Mouse (Mus musculus) CH12.LX (cell line): ENCODE data around the gene Nelfb. TPM values are rescaled to one million over a fixed set of nuclear protein-coding genes. Genes with fewer than 3 reads are reported as not detected.

Experiments used
- DNase-seq: peaks from one replicate; pipeline ENCODE4 v3.0.0-alpha.2; 2013; ENCODE audit errors: extremely low read depth
- H3K27ac ChIP-seq: 2 replicates; pipeline ENCODE4 v1.5.1; 2012; ENCODE audit warnings: low read depth, mild to moderate bottlenecking, control low read depth, moderate library complexity; ENCODE audit not compliant: insufficient read depth
- H3K27me3 ChIP-seq: replicated peaks from 2 replicates; pipeline ENCODE3; 2012; ENCODE audit warnings: inconsistent platforms
- H3K36me3 ChIP-seq, 2 experiments: replicated peaks in 1 of 2; 2 replicates each; pipeline versions ENCODE3 to v1.6.1; 2012; ENCODE audit warnings: inconsistent platforms in 1 of 2, low read length in 1 of 2, mild to moderate bottlenecking in 1 of 2, mixed read lengths in 1 of 2, moderate library complexity in 1 of 2; ENCODE audit not compliant: control insufficient read depth in 1 of 2, insufficient read depth in 1 of 2
- H3K4me1 ChIP-seq, 2 experiments: 2 replicates each; pipeline ENCODE4 v1.6.1; 2012; ENCODE audit warnings: inconsistent platforms in 1 of 2, moderate library complexity in 1 of 2; ENCODE audit not compliant: insufficient read depth in 2 of 2, control insufficient read depth in 1 of 2
- H3K4me2 ChIP-seq: 2 replicates; pipeline ENCODE4 v1.6.1; 2012; ENCODE audit warnings: low read depth, mild to moderate bottlenecking, control low read depth; ENCODE audit not compliant: poor library complexity, insufficient read depth, severe bottlenecking
- H3K4me3 ChIP-seq, 3 experiments: fragments of 150-350 bp in 1 of 3; sonication (generic) in 1 of 3; replicated peaks in 1 of 3; 2 replicates each; pipeline versions ENCODE3 to v1.5.1; 2011 to 2012; ENCODE audit warnings: low read depth in 2 of 3, low read length in 2 of 3, mild to moderate bottlenecking in 2 of 3, moderate library complexity in 2 of 3, control low read depth in 1 of 3, improper control_type of control experiment in 1 of 3, inconsistent platforms in 1 of 3, mixed read lengths in 1 of 3; ENCODE audit not compliant: poor library complexity in 1 of 3
- H3K79me2 ChIP-seq: replicated peaks from 2 replicates; pipeline ENCODE4 v1.6.1; 2012; ENCODE audit warnings: mild to moderate bottlenecking, moderate library complexity; ENCODE audit not compliant: control insufficient read depth, poor library complexity, insufficient read depth, severe bottlenecking; ENCODE audit errors: extremely low read depth
- H3K9ac ChIP-seq: 2 replicates; pipeline ENCODE4 v1.6.1; 2012; ENCODE audit warnings: low read depth, mild to moderate bottlenecking, control low read depth, moderate library complexity; ENCODE audit not compliant: insufficient read depth
- H3K9me3 ChIP-seq: replicated peaks from 2 replicates; pipeline ENCODE3; 2012; ENCODE audit warnings: low read length, inconsistent platforms, mixed read lengths
- BHLHE40 ChIP-seq: IDR thresholded peaks from 2 replicates; pipeline ENCODE4 v1.6.1; 2011; ENCODE audit warnings: mild to moderate bottlenecking, low read depth, low read length, improper control_type of control experiment
- CHD2 ChIP-seq: IDR thresholded peaks from 2 replicates; pipeline ENCODE4 v1.6.1; 2011; ENCODE audit warnings: low read length, improper control_type of control experiment
- CTCF ChIP-seq, 2 experiments: IDR thresholded peaks in 1 of 2; conservative IDR thresholded peaks in 1 of 2; 2 replicates each; pipeline ENCODE4 v1.5.1; 2011 to 2012; ENCODE audit warnings: low read depth in 2 of 2, low read length in 2 of 2, improper control_type of control experiment in 1 of 2, inconsistent platforms in 1 of 2, mild to moderate bottlenecking in 1 of 2, moderate library complexity in 1 of 2
- E2F4 ChIP-seq: IDR thresholded peaks from 2 replicates; pipeline ENCODE4 v1.6.1; 2011; ENCODE audit warnings: low read depth, low read length, improper control_type of control experiment; ENCODE audit not compliant: insufficient replicate concordance
- ELF1 ChIP-seq: IDR thresholded peaks from 2 replicates; pipeline ENCODE4 v1.6.1; 2014; ENCODE audit warnings: low read depth, mild to moderate bottlenecking, inconsistent platforms, low read length, improper control_type of control experiment
- EP300 ChIP-seq: IDR thresholded peaks from 2 replicates; pipeline ENCODE4 v1.6.1; 2011; ENCODE audit warnings: low read length, improper control_type of control experiment
- ETS1 ChIP-seq: conservative IDR thresholded peaks from 2 replicates; pipeline ENCODE4 v1.6.1; 2012; ENCODE audit warnings: low read depth, mild to moderate bottlenecking, inconsistent platforms, low read length, improper control_type of control experiment, moderate library complexity
- GABPA ChIP-seq: IDR thresholded peaks from 2 replicates; pipeline ENCODE4 v1.6.1; 2012; ENCODE audit warnings: low read depth, low read length, improper control_type of control experiment, inconsistent platforms; ENCODE audit not compliant: insufficient replicate concordance
- MAFK ChIP-seq: IDR thresholded peaks from 2 replicates; pipeline ENCODE4 v1.6.1; 2011; ENCODE audit warnings: low read length, improper control_type of control experiment; ENCODE audit not compliant: insufficient replicate concordance
- MAX ChIP-seq: IDR thresholded peaks from 2 replicates; pipeline ENCODE4 v1.6.1; 2011; ENCODE audit warnings: low read length, improper control_type of control experiment
- MAZ ChIP-seq: IDR thresholded peaks from 2 replicates; pipeline ENCODE4 v1.6.1; 2012; ENCODE audit warnings: low read depth, mild to moderate bottlenecking, inconsistent platforms, low read length, improper control_type of control experiment, moderate library complexity
- MEF2A ChIP-seq: IDR thresholded peaks from 2 replicates; pipeline ENCODE4 v1.6.1; 2014; ENCODE audit warnings: low read depth, mild to moderate bottlenecking, inconsistent platforms, low read length, improper control_type of control experiment, borderline replicate concordance
- MXI1 ChIP-seq: IDR thresholded peaks from 2 replicates; pipeline ENCODE4 v1.6.1; 2011; ENCODE audit warnings: mild to moderate bottlenecking, low read depth, low read length, improper control_type of control experiment
- NELFE ChIP-seq: IDR thresholded peaks from 2 replicates; pipeline ENCODE4 v1.6.1; 2011; ENCODE audit warnings: low read depth, low read length, improper control_type of control experiment
- NRF1 ChIP-seq: IDR thresholded peaks from 2 replicates; pipeline ENCODE4 v1.6.1; 2014; ENCODE audit warnings: low read depth, mild to moderate bottlenecking, inconsistent platforms, low read length, improper control_type of control experiment, moderate library complexity
- PAX5 ChIP-seq: IDR thresholded peaks from 2 replicates; pipeline ENCODE4 v1.6.1; 2012; ENCODE audit warnings: low read length, inconsistent platforms, mixed read lengths
- RAD21 ChIP-seq: IDR thresholded peaks from 2 replicates; pipeline ENCODE4 v1.6.1; 2011; ENCODE audit warnings: low read depth, mild to moderate bottlenecking, low read length, improper control_type of control experiment, moderate library complexity
- SIN3A ChIP-seq: IDR thresholded peaks from 2 replicates; pipeline ENCODE4 v1.6.1; 2012; ENCODE audit warnings: low read length, improper control_type of control experiment, inconsistent platforms
- SMC3 ChIP-seq: IDR thresholded peaks from 2 replicates; pipeline ENCODE4 v1.6.1; 2011; ENCODE audit warnings: low read depth, low read length, improper control_type of control experiment
- TBP ChIP-seq: conservative IDR thresholded peaks from 2 replicates; pipeline ENCODE4 v1.6.1; 2011; ENCODE audit warnings: low read depth, low read length, improper control_type of control experiment
- TCF12 ChIP-seq: IDR thresholded peaks from 2 replicates; pipeline ENCODE4 v1.6.1; 2014; ENCODE audit warnings: low read depth, mild to moderate bottlenecking, inconsistent platforms, low read length, improper control_type of control experiment
- UBTF ChIP-seq: IDR thresholded peaks from 2 replicates; pipeline ENCODE4 v1.6.1; 2012; ENCODE audit warnings: low read depth, mild to moderate bottlenecking, inconsistent platforms, low read length, improper control_type of control experiment, moderate library complexity
- ZC3H11A ChIP-seq: IDR thresholded peaks from 2 replicates; pipeline ENCODE4 v1.6.1; 2012; ENCODE audit warnings: low read depth, mild to moderate bottlenecking, inconsistent platforms, low read length, improper control_type of control experiment
- dilution Hi-C: fragments of 300-500 bp; cut with MboI; formaldehyde crosslinking; loops from 2 replicates; pipeline ENCODE4 v1.14.3; 2020; ENCODE audit warnings: low sequenced_read_pairs; ENCODE audit not compliant: extremely low pct_unique_long_range_greater_than_20kb, extremely low pct_ligation_motif_present
- in situ Hi-C: fragments of 300-500 bp; cut with MboI; formaldehyde crosslinking; loops from 3 replicates; pipeline ENCODE4 v1.14.3; 2019; ENCODE audit warnings: low sequenced_read_pairs, low pct_ligation_motif_present, low pct_unique_long_range_greater_than_20kb, mixed read lengths
- polyA plus RNA-seq: library from polyadenylated mRNA; unstranded; fragments of >175 nt; gene quantifications from 2 replicates; pipeline ENCODE4 v1.2.1, GENCODE M21; 2012; ENCODE audit warnings: low read depth; ENCODE audit not compliant: insufficient read length
- total RNA-seq, 2 experiments: library from RNA; depleted of rRNA; stranded (reverse); fragments of 300-350 nt in 1 of 2; fragments of >200 nt in 1 of 2; gene quantifications; 2 replicates each; pipeline ENCODE4 v1.2.3; 2012 to 2014

Nelfb gene
- total and polyA plus RNA-seq, 3 experiments = 53.6 to 58.0 (median 57.0) TPM

DNA sequence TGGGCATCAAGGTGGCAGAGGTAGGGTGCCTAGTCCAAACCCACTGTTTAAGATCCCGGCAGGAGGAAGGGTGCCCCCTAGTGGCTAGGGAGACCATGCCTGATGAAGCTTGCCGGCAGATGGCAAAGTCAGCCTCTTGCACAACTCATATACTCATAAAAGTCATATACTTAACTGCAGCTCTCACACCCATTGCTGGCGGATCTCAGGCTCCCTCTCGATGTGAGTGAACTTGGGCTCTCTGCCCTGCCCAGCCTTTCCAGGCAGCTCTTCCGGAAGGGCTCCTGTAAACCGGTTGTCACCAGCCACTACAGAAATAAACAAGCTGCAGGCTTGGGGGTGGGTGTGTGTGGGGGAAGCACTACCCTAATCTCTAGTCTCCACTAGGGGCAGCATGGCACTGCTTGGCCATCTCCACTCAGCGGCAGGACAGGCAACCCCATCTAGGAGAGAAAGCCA, 17.2 kb upstream of the Nelfb start:
- TF ChIP-seq SMC3 (peak; percentile 59), NRF1 (0 out of 2 replicates have a peak, but pooled peaks have one; percentile 7), MAX (no peak), GABPA (no peak), MEF2A (0 out of 2 replicates have a peak, but pooled peaks have one; percentile 15), TBP (no peak), RAD21 (peak; percentile 72), SIN3A (0 out of 2 replicates have a peak, but pooled peaks have one; percentile 66), ETS1 (no peak; the same call in 1 of the 2 replicates), CTCF (conservative IDR thresholded peaks at IDR 0.05 in 1 of 2, IDR thresholded peaks at IDR 0.05 in 1 of 2; ENCODE audit: low read depth in 2 of 2, low read length in 2 of 2) (peak; percentile 80 to 95), NELFE (peak; percentile 40), BHLHE40 (no peak), E2F4 (no peak), MAZ (no peak), TCF12 (peak; percentile 30; the same call in 1 of the 2 replicates), MXI1 (no peak), ELF1 (peak; percentile 75), UBTF (0 out of 2 replicates have a peak, but pooled peaks have one; percentile 54), CHD2 (0 out of 2 replicates have a peak, but pooled peaks have one; percentile 40), ZC3H11A (no peak), MAFK (no peak), EP300 (no peak), PAX5 (no peak)
- in situ Hi-C loops = no loop called here
- Histone ChIP-seq H3K4me2 (peak overlapping the region; percentile 52), H3K36me3 (peaks cover 4 to 5% of the 10 kb centered on the region in 2 experiments), H3K79me2 (peaks cover 5% of the 10 kb centered on the region), H3K9ac (no peak overlapping the region), H3K4me1 (peaks cover 4 to 26% of the 10 kb centered on the region in 2 experiments; a peak in 3 of 4 replicates), H3K4me3 (peak overlapping the region; percentile 23 to 33 (median 23)), H3K27ac (peak overlapping the region; percentile 14; the same call in 1 of the 2 replicates), H3K9me3 (no peaks in the 10 kb centered on the region), H3K27me3 (peaks cover 45% of the 10 kb centered on the region)
- DNase-seq = peak; percentile 90
- dilution Hi-C loops = no loop called here
